Mouse (Mus musculus) C2C12 (cell line): Measurements from ENCODE around the gene Arsa.

Experiments used
- CTCF ChIP-seq: IDR thresholded peaks from one replicate; pipeline ENCODE4 v1.5.1; 2011; ENCODE audit not compliant: control insufficient read depth, insufficient read depth, insufficient read length
- FOSL1 ChIP-seq: IDR thresholded peaks from one replicate; pipeline ENCODE4 v1.8.0; 2011; ENCODE audit warnings: mild to moderate bottlenecking, low read length; ENCODE audit not compliant: poor library complexity, insufficient read depth, severe bottlenecking
- MYOG ChIP-seq: IDR thresholded peaks from one replicate; pipeline ENCODE4 v1.6.1; 2011; ENCODE audit not compliant: control insufficient read depth, insufficient read length; ENCODE audit errors: extremely low read depth

- TF ChIP-seq MYOG: no peak
- TF ChIP-seq CTCF: no peak
- TF ChIP-seq FOSL1: no peak
Observed at GRCm38 (mm10) chr15:89512679-89513078, 35.5 kb upstream of the Arsa start.
